Mouse (Mus musculus): ENCODE data around the gene Stt3a. TPM values are rescaled to one million over a fixed set of nuclear protein-coding genes. Genes with fewer than 3 reads are reported as not detected.
A peak's percentile ranks its signal among the peaks of the same experiment; 100 is the strongest.

Gene Stt3a
- total and polyA plus RNA-seq, 2 experiments from 2014 or later: 46.8 to 81.4 TPM

GRCm38 (mm10) chr9:36768156-36769047 is 923 bp upstream of the Stt3a start:
- TF ChIP-seq EP300 (IDR thresholded peaks at IDR 0.05; ENCODE audit: low read depth) (no peak), CTCF (IDR thresholded peaks at IDR 0.05; ENCODE audit: low read depth) (no peak)
- H3K4me3 ChIP-seq (ENCODE audit: low read depth, low read length): peak overlapping the region; percentile 72
- ATAC-seq (ENCODE audit: insufficient read depth, low read depth): peak; percentile 13; the same call in 1 of the 2 replicates
- H3K4me2 ChIP-seq (ENCODE audit: low read depth, low read length): peak overlapping the region; percentile 85
- 10% methylated on average over 25 of the region's 25 CpGs for WGBS
- H3K27ac ChIP-seq (ENCODE audit: low read depth): peak overlapping the region; percentile 97
- peaks cover 15% of the 10 kb centered on the region for H3K4me1 ChIP-seq (ENCODE audit: control insufficient read depth, insufficient read depth)
- H3K9me3 ChIP-seq (replicated peaks; ENCODE audit: control insufficient read depth, low read length): no peaks in the 10 kb centered on the region
- H3K9ac ChIP-seq (replicated peaks; ENCODE audit: low read depth, low read length): peak overlapping the region; percentile 83
- H3K36me3 ChIP-seq (replicated peaks; ENCODE audit: control insufficient read depth, insufficient read depth, low read length): peaks cover 7% of the 10 kb centered on the region
- DNase-seq (ENCODE audit: low spot score): no peak
- no peaks in the 10 kb centered on the region for H3K27me3 ChIP-seq (ENCODE audit: control insufficient read depth, insufficient read depth, low read length)

GRCm38 (mm10) chr9:36764378-36764777 is 3.1 kb downstream of the Stt3a start:
- H3K27me3 ChIP-seq (ENCODE audit: control insufficient read depth, insufficient read depth, low read length): no peaks in the 10 kb centered on the region
- H3K4me2 ChIP-seq (ENCODE audit: low read depth, low read length): no peak overlapping the region
- H3K36me3 ChIP-seq (replicated peaks; ENCODE audit: control insufficient read depth, insufficient read depth, low read length): peaks cover 39% of the 10 kb centered on the region
- ATAC-seq (ENCODE audit: insufficient read depth, low read depth): no peak
- H3K9ac ChIP-seq (replicated peaks; ENCODE audit: low read depth, low read length): no peak overlapping the region
- H3K27ac ChIP-seq (ENCODE audit: low read depth): no peak overlapping the region
- 88% methylated on average over 1 of the region's 1 CpGs for WGBS
- H3K4me3 ChIP-seq (ENCODE audit: low read depth, low read length): no peak overlapping the region
- no peak for TF ChIP-seq CTCF (IDR thresholded peaks at IDR 0.05; ENCODE audit: low read depth)
- no peak for TF ChIP-seq EP300 (IDR thresholded peaks at IDR 0.05; ENCODE audit: low read depth)
- no peak for DNase-seq (ENCODE audit: low spot score)
- no peaks in the 10 kb centered on the region for H3K9me3 ChIP-seq (replicated peaks; ENCODE audit: control insufficient read depth, low read length)
- H3K4me1 ChIP-seq (ENCODE audit: control insufficient read depth, insufficient read depth): peaks cover 15% of the 10 kb centered on the region

GRCm38 (mm10) chr9:36727034-36727755 is 40.3 kb downstream of the Stt3a start, which contains the start of gene Chek1:
Chek1 (minus strand) TSS chr9:36727065.
- Histone ChIP-seq H3K9ac (replicated peaks; ENCODE audit: low read depth, low read length) (peak within 1 kb of the TSS; percentile 59), H3K27me3 (ENCODE audit: control insufficient read depth, insufficient read depth, low read length) (no peaks in the 10 kb centered on the region), H3K27ac (ENCODE audit: low read depth) (peak within 1 kb of the TSS; percentile 74), H3K9me3 (replicated peaks; ENCODE audit: control insufficient read depth, low read length) (no peaks in the 10 kb centered on the region), H3K4me3 (ENCODE audit: low read depth, low read length) (peak within 1 kb of the TSS; percentile 76), H3K4me2 (ENCODE audit: low read depth, low read length) (peak within 1 kb of the TSS; percentile 98), H3K4me1 (ENCODE audit: control insufficient read depth, insufficient read depth) (peaks cover 8% of the 10 kb centered on the region; the same call in 1 of the 2 replicates), H3K36me3 (replicated peaks; ENCODE audit: control insufficient read depth, insufficient read depth, low read length) (peaks cover 20% of the 10 kb centered on the region)
- DNase-seq (ENCODE audit: low spot score) (no peak), ATAC-seq (ENCODE audit: insufficient read depth, low read depth) (no peak)
- 4% methylated on average over 12 of the region's 12 CpGs for WGBS
- TF ChIP-seq EP300 (IDR thresholded peaks at IDR 0.05; ENCODE audit: low read depth): no peak
- TF ChIP-seq CTCF (IDR thresholded peaks at IDR 0.05; ENCODE audit: low read depth): no peak

- no peaks in the 10 kb centered on the region for H3K9me3 ChIP-seq (replicated peaks; ENCODE audit: control insufficient read depth, low read length)
Observed at GRCm38 (mm10) chr9:36726131-36727033, 41.1 kb downstream of the Stt3a start.

GRCm38 (mm10) chr9:36716624-36717023 is 50.9 kb downstream of the Stt3a start:
- peaks cover 15% of the 10 kb centered on the region; the same call in 1 of the 2 replicates for H3K36me3 ChIP-seq (replicated peaks; ENCODE audit: control insufficient read depth, insufficient read depth, low read length)
- H3K9ac ChIP-seq (replicated peaks; ENCODE audit: low read depth, low read length): no peak overlapping the region
- no peaks in the 10 kb centered on the region for H3K9me3 ChIP-seq (replicated peaks; ENCODE audit: control insufficient read depth, low read length)
- H3K4me3 ChIP-seq (ENCODE audit: low read depth, low read length): no peak overlapping the region
- TF ChIP-seq CTCF (IDR thresholded peaks at IDR 0.05; ENCODE audit: low read depth): peak; percentile 41
- no peak for TF ChIP-seq EP300 (IDR thresholded peaks at IDR 0.05; ENCODE audit: low read depth)
- no peak overlapping the region for H3K4me2 ChIP-seq (ENCODE audit: low read depth, low read length)
- H3K4me1 ChIP-seq (ENCODE audit: control insufficient read depth, insufficient read depth): no peaks in the 10 kb centered on the region
- no peaks in the 10 kb centered on the region for H3K27me3 ChIP-seq (ENCODE audit: control insufficient read depth, insufficient read depth, low read length)
- ATAC-seq (ENCODE audit: insufficient read depth, low read depth) (no peak), DNase-seq (ENCODE audit: low spot score) (no peak)
- 66% methylated on average over 3 of the region's 3 CpGs for WGBS
- no peak overlapping the region for H3K27ac ChIP-seq (ENCODE audit: low read depth)

More at GRCm38 (mm10) chr9:36726131-36727033, 41.1 kb downstream of the Stt3a start:
- Histone ChIP-seq H3K36me3 (replicated peaks; ENCODE audit: control insufficient read depth, insufficient read depth, low read length) (peaks cover 21% of the 10 kb centered on the region), H3K4me2 (ENCODE audit: low read depth, low read length) (peak overlapping the region; percentile 98), H3K4me1 (ENCODE audit: control insufficient read depth, insufficient read depth) (peaks cover 8% of the 10 kb centered on the region; the same call in 1 of the 2 replicates), H3K9ac (replicated peaks; ENCODE audit: low read depth, low read length) (peak overlapping the region; percentile 59), H3K27me3 (ENCODE audit: control insufficient read depth, insufficient read depth, low read length) (no peaks in the 10 kb centered on the region), H3K4me3 (ENCODE audit: low read depth, low read length) (peak overlapping the region; percentile 76), H3K27ac (ENCODE audit: low read depth) (peak overlapping the region; percentile 74)
- no peak for TF ChIP-seq CTCF (IDR thresholded peaks at IDR 0.05; ENCODE audit: low read depth)
- no peak for TF ChIP-seq EP300 (IDR thresholded peaks at IDR 0.05; ENCODE audit: low read depth)
- WGBS: under 1% methylated on average over 53 of the region's 53 CpGs
- peak; percentile 91 for ATAC-seq (ENCODE audit: insufficient read depth, low read depth)
- DNase-seq (ENCODE audit: low spot score): peak; percentile 59
